Mouse (Mus musculus) lung, postnatal 0 days (tissue): Measurements from ENCODE around the gene Gm47985. TPM values are rescaled to one million over a fixed set of nuclear protein-coding genes. Genes with fewer than 3 reads are reported as not detected.
"Not testable (repeated sequence)": the region's sequence is repeated elsewhere in the genome, so short reads cannot be mapped to it uniquely, and the experiment has no call there.

Experiments
- ATAC-seq: fragments of 200-750 bp; cut with Nextera tagmentation; 2 replicates; pipeline ENCODE4 v1.8.0; 2017; ENCODE audit warnings: moderate library complexity
- DNase-seq: peaks from one replicate; pipeline ENCODE4 v3.0.0-alpha.2; 2016; ENCODE audit warnings: low spot score
- H3K27ac ChIP-seq: fragments of 300-500 bp; sonication (generic); 2 replicates; pipeline ENCODE4 v1.5.1; 2014; ENCODE audit warnings: antibody characterized with exemption, mild to moderate bottlenecking, low read length, mixed read lengths
- H3K27me3 ChIP-seq: fragments of 300-500 bp; sonication (generic); replicated peaks from 2 replicates; pipeline ENCODE4 v1.6.1; 2014; ENCODE audit warnings: low read length, mixed read lengths; ENCODE audit not compliant: insufficient read depth
- H3K36me3 ChIP-seq: fragments of 300-500 bp; sonication (generic); 2 replicates; pipeline ENCODE4 v1.6.1; 2014; ENCODE audit warnings: low read length, mixed read lengths; ENCODE audit not compliant: insufficient read depth
- H3K4me1 ChIP-seq: fragments of 300-500 bp; sonication (generic); 2 replicates; pipeline ENCODE4 v1.6.1; 2014; ENCODE audit warnings: antibody characterized with exemption, low read depth, low read length, mixed read lengths; ENCODE audit not compliant: insufficient read depth
- H3K4me2 ChIP-seq: fragments of 300-500 bp; sonication (generic); replicated peaks from 2 replicates; pipeline ENCODE4 v1.6.1; 2014; ENCODE audit warnings: low read depth, mild to moderate bottlenecking, low read length, moderate library complexity, mixed read lengths
- H3K4me3 ChIP-seq: fragments of 300-500 bp; sonication (generic); 2 replicates; pipeline ENCODE4 v1.5.1; 2014; ENCODE audit warnings: low read depth, low read length
- H3K9ac ChIP-seq: fragments of 300-500 bp; sonication (generic); replicated peaks from 2 replicates; pipeline ENCODE4 v1.6.1; 2014; ENCODE audit warnings: low read depth, mild to moderate bottlenecking
- H3K9me3 ChIP-seq: fragments of 300-500 bp; sonication (generic); 2 replicates; pipeline ENCODE4 v1.6.1; 2016; ENCODE audit warnings: low read length, mixed read lengths
- CTCF ChIP-seq: IDR thresholded peaks from 2 replicates; pipeline ENCODE4 v1.5.1; 2016; ENCODE audit warnings: antibody characterized with exemption, mild to moderate bottlenecking
- EP300 ChIP-seq: IDR thresholded peaks from 2 replicates; pipeline ENCODE4 v1.6.1; 2016; ENCODE audit warnings: antibody characterized with exemption, mild to moderate bottlenecking, control low read depth
- WGBS: fragments of 180-500 bp; shearing (Covaris S2); extraction: QIAGEN DNeasy Blood & Tissue Kit; methylation state at CpG from one replicate; pipeline ENCODE4 v1.1.7; 2014; 5-methylcytosine and 5-hydroxymethylcytosine counted together
- polyA plus RNA-seq: library from polyadenylated mRNA; unstranded; fragments of >200 nt; fragmentation: Nextera tagmentation; extraction: Ambion mirVana; gene quantifications from 2 replicates; pipeline ENCODE4 v1.2.1, GENCODE M21; 2015

The Gm47985 gene
- polyA plus RNA-seq, 1 experiment from 2014 or later = 0.68 TPM

DNA sequence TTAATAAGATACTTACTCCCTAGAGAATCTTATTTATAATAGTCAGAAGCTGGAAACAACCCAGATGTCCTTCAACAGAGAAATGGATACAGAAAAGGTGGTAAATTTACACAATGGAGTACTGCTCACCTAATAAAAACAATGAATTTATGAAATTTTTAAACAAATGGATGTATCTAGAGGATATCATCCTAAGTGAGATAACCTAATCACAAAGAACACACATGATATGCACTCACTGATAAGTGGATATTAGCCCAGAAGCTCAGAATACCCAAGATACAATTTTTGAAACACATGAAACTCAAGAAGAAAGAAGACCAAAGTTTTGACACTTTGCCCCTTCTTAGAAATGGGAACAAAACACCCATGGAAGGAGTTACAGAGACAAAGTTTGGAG is 26.6 kb downstream of the Gm47985 start:
- not testable (repeated sequence) for H3K9ac ChIP-seq, ATAC-seq, H3K27me3 ChIP-seq, H3K4me3 ChIP-seq, H3K27ac ChIP-seq, H3K4me1 ChIP-seq, H3K9me3 ChIP-seq, DNase-seq, H3K4me2 ChIP-seq, H3K36me3 ChIP-seq

GRCm38 (mm10) chr1:151209824-151210355 is 27.6 kb downstream of the Gm47985 start, which contains the start of gene Gm47996:
Gene Gm47996, plus strand, starts transcription at chr1:151210131.
- ATAC-seq, H3K27ac ChIP-seq: not testable (repeated sequence)
- WGBS = 84% methylated on average over 4 of the region's 8 CpGs

DNA sequence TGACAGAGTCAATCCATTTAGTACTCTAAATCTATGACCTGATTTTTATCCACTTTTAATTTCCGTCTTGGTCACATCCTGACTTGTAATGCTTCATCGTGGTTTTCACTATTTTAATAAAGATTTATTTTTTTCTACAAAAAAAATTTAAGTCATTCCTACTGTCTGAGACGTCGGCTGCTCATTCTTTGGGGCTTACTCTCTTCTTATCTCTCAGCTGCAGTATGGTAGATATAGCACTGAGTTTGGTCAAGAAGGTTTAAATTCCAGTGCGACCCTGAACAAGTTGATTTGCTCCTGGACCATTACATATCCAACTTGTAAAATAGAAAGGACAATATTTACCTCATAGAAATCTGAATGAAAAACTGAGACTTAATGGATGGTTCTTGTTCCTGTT is 29.3 kb downstream of the Gm47985 start:
- not testable (repeated sequence) for H3K9me3 ChIP-seq, H3K4me1 ChIP-seq, H3K36me3 ChIP-seq, H3K9ac ChIP-seq, H3K27ac ChIP-seq, ATAC-seq, H3K4me2 ChIP-seq, H3K27me3 ChIP-seq, H3K4me3 ChIP-seq, DNase-seq
- 80% methylated on average over 5 of the region's 5 CpGs for WGBS

More at GRCm38 (mm10) chr1:151209824-151210355, 27.6 kb downstream of the Gm47985 start, which contains the start of gene Gm47996:
- H3K9ac ChIP-seq, H3K36me3 ChIP-seq, H3K4me2 ChIP-seq, DNase-seq, H3K4me3 ChIP-seq, H3K9me3 ChIP-seq, H3K27me3 ChIP-seq, H3K4me1 ChIP-seq: not testable (repeated sequence)

DNA sequence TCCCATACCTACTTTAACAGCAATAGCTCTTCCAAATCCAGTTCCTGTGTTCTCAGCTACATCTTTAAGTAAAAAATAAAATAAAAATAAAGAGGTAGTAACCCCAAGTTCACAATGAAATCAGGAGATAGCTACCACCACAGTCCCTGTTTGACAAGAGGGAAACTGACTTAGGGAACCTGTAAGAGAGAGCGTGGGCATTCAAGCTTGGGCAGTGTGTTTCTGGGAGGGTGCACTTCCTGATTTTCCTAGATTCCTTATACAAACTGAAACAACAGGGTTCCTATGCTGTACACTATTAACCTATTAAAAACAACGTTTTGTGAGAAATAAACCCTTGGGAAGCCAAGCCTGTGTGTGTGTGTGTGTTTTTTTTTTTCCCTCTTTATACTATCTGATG is 32.5 kb downstream of the Gm47985 start:
- H3K27ac ChIP-seq = no peak overlapping the region
- H3K4me1 ChIP-seq = no peaks in the 10 kb centered on the region
- DNase-seq (no peak), ATAC-seq (no peak)
- H3K4me3 ChIP-seq = no peak overlapping the region
- 65% methylated on average over 2 of the region's 2 CpGs for WGBS
- TF ChIP-seq CTCF = no peak
- no peak for TF ChIP-seq EP300
- no peak overlapping the region for H3K9ac ChIP-seq
- no peaks in the 10 kb centered on the region for H3K27me3 ChIP-seq
- H3K36me3 ChIP-seq = no peaks in the 10 kb centered on the region
- H3K9me3 ChIP-seq = no peaks in the 10 kb centered on the region
- H3K4me2 ChIP-seq = no peak overlapping the region

- no peak overlapping the region for H3K4me2 ChIP-seq
- no peak for ATAC-seq
Observed at GRCm38 (mm10) chr1:151215985-151216384, 33.6 kb downstream of the Gm47985 start.

DNA sequence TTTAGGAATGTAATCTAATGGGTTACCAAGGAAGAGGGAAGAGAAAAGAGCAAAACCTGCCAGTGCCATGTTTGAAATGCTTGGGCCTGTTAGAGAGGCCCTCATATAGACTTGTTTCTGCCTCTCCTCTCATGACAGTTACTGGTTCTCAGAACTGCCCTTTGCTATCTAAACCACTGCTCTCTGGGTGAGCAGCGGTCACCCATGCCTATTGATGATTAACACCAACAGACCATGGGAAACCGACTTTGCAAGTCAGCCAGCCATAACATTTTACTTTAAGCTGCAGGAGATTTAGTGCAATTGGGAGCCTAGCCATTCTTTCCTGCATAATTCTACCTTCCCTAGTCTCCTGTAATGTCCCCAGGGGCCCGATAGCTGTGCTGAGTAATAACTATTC is 34.1 kb downstream of the Gm47985 start:
- Histone ChIP-seq H3K4me3 (no peak overlapping the region), H3K27ac (no peak overlapping the region), H3K27me3 (no peaks in the 10 kb centered on the region), H3K36me3 (no peaks in the 10 kb centered on the region), H3K4me1 (no peaks in the 10 kb centered on the region), H3K4me2 (no peak overlapping the region), H3K9me3 (no peaks in the 10 kb centered on the region), H3K9ac (no peak overlapping the region)
- DNase-seq (no peak), ATAC-seq (no peak)
- WGBS = 70% methylated on average over 3 of the region's 3 CpGs
- TF ChIP-seq CTCF = no peak
- no peak for TF ChIP-seq EP300

More at GRCm38 (mm10) chr1:151215985-151216384, 33.6 kb downstream of the Gm47985 start:
- no peaks in the 10 kb centered on the region for H3K9me3 ChIP-seq
- no peak overlapping the region for H3K9ac ChIP-seq
- 27% methylated on average over 1 of the region's 1 CpGs for WGBS
- H3K27me3 ChIP-seq = no peaks in the 10 kb centered on the region
- H3K4me1 ChIP-seq = no peaks in the 10 kb centered on the region
- no peak for DNase-seq
- no peak overlapping the region for H3K27ac ChIP-seq
- no peak for TF ChIP-seq CTCF
- no peak for TF ChIP-seq EP300
- no peaks in the 10 kb centered on the region for H3K36me3 ChIP-seq
- no peak overlapping the region for H3K4me3 ChIP-seq

DNA sequence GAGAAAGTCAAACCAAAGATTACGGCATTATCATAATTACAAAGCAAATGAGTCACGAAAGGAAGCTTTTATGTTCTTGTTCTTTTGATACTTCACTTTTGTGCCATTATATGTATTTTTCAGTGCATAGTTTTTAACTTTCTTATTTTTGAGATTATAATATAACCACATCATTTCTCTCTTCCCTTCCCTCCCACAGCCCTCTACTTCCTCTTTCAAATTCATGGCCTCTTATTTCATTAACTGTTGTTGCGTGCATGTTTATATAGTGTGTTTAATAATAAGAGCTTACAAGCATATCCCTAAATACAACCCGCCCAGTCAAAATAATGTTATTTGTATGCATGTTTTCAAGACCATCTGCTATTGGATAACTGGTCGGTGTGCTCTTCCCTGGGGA is 36.7 kb downstream of the Gm47985 start:
- H3K4me2 ChIP-seq = no peak overlapping the region
- no peaks in the 10 kb centered on the region for H3K4me1 ChIP-seq
- no peaks in the 10 kb centered on the region for H3K36me3 ChIP-seq
- H3K9ac ChIP-seq = no peak overlapping the region
- no peak for DNase-seq
- no peak overlapping the region for H3K4me3 ChIP-seq
- no peaks in the 10 kb centered on the region for H3K9me3 ChIP-seq
- TF ChIP-seq CTCF (no peak), EP300 (no peak)
- no peak overlapping the region for H3K27ac ChIP-seq
- ATAC-seq = no peak
- 85% methylated on average over 5 of the region's 5 CpGs for WGBS
- H3K27me3 ChIP-seq = no peaks in the 10 kb centered on the region
